Mouse (Mus musculus): ENCODE measurements around the gene Wdr19.

GRCm38 (mm10) chr5:65182268-65182667, 17.2 kb upstream of the Wdr19 start:
- TF ChIP-seq CTCF (IDR thresholded peaks at IDR 0.05; ENCODE audit: low read depth) (no peak), EP300 (IDR thresholded peaks at IDR 0.05; ENCODE audit: low read depth) (no peak)
